Mouse (Mus musculus) retina, postnatal 7 days (tissue): ENCODE measurements at regions not wholly inside any gene's neighbourhood (a gene's known extent, or its start where the extent isn't known, plus 50 kb on each side); places are given as distances from the start of the nearest gene placed in this dataset.

Experiments used
- DNase-seq: peaks from one replicate; pipeline ENCODE4 v3.0.0-alpha.2; 2012; ENCODE audit warnings: low read depth, low spot score

- DNase-seq = no peak
Measured at GRCm38 (mm10) chr1:157957506-157957905, 398.6 kb downstream of the Brinp2 start.

GRCm38 (mm10) chr1:157964461-157964860 is 391.7 kb downstream of the Brinp2 start:
- DNase-seq = no peak

- peak; percentile 6 for DNase-seq
Measured at GRCm38 (mm10) chr1:157969635-157970111, 386.5 kb downstream of the Brinp2 start.

GRCm38 (mm10) chr1:157973373-157974232 is 382.5 kb downstream of the Brinp2 start:
- DNase-seq = no peak

- no peak for DNase-seq
Measured at GRCm38 (mm10) chr1:157974656-157975055, 381.5 kb downstream of the Brinp2 start.

GRCm38 (mm10) chr1:158019161-158019560 is 337.0 kb downstream of the Brinp2 start:
- DNase-seq = no peak

GRCm38 (mm10) chr1:158039756-158040155 is 316.4 kb downstream of the Brinp2 start:
- DNase-seq = no peak

- no peak for DNase-seq
Measured at GRCm38 (mm10) chr1:158040334-158040733, 315.8 kb downstream of the Brinp2 start.

- no peak for DNase-seq
Measured at GRCm38 (mm10) chr1:158052644-158053043, 303.5 kb downstream of the Brinp2 start.

- no peak for DNase-seq
Measured at GRCm38 (mm10) chr1:158054961-158055360, 301.2 kb downstream of the Brinp2 start.

- no peak for DNase-seq
Measured at GRCm38 (mm10) chr1:158056994-158057630, 299.0 kb downstream of the Brinp2 start.

- DNase-seq = no peak
Measured at GRCm38 (mm10) chr1:158057789-158058188, 298.3 kb downstream of the Brinp2 start.

- no peak for DNase-seq
Measured at GRCm38 (mm10) chr1:158061995-158062394, 294.1 kb downstream of the Brinp2 start.

GRCm38 (mm10) chr1:158082181-158082580 is 273.9 kb downstream of the Brinp2 start:
- DNase-seq = no peak

GRCm38 (mm10) chr1:158085856-158086255 is 270.3 kb downstream of the Brinp2 start:
- no peak for DNase-seq

GRCm38 (mm10) chr1:158097500-158097899 is 258.6 kb downstream of the Brinp2 start:
- no peak for DNase-seq

GRCm38 (mm10) chr1:158119708-158120107 is 236.4 kb downstream of the Brinp2 start:
- DNase-seq = no peak

GRCm38 (mm10) chr1:158124902-158125301 is 231.2 kb downstream of the Brinp2 start:
- no peak for DNase-seq

- DNase-seq = no peak
Measured at GRCm38 (mm10) chr1:158126272-158126671, 229.9 kb downstream of the Brinp2 start.

GRCm38 (mm10) chr1:158129243-158129770 is 226.8 kb downstream of the Brinp2 start:
- no peak for DNase-seq

- peak; percentile 29 for DNase-seq
Measured at GRCm38 (mm10) chr1:158147525-158147924, 208.6 kb downstream of the Brinp2 start.

GRCm38 (mm10) chr1:158148035-158148434 is 208.1 kb downstream of the Brinp2 start:
- no peak for DNase-seq

GRCm38 (mm10) chr1:158161111-158161510 is 195.0 kb downstream of the Brinp2 start:
- no peak for DNase-seq
